Mouse (Mus musculus) stomach, postnatal 0 days (tissue): ENCODE results near the gene 1700022I11Rik.

ENCODE experiments used
- CTCF ChIP-seq: IDR thresholded peaks from 2 replicates; pipeline ENCODE4 v1.5.1; 2016; ENCODE audit warnings: antibody characterized with exemption, low read depth, mild to moderate bottlenecking, moderate library complexity
- EP300 ChIP-seq: optimal IDR thresholded peaks from 2 replicates; pipeline ENCODE3; 2016; ENCODE audit warnings: antibody characterized with exemption

GRCm38 (mm10) chr4:42945952-42946351 is 23.5 kb upstream of the 1700022I11Rik start:
- peak; percentile 82 for TF ChIP-seq CTCF
- no peak for TF ChIP-seq EP300
